Mouse (Mus musculus): ENCODE data around the gene Gm10803. TPM values are rescaled to one million over a fixed set of nuclear protein-coding genes. Genes with fewer than 3 reads are reported as not detected.

Gene Gm10803
- polyA plus RNA-seq, 1 experiment from 2014 or later, result not detected

- DNase-seq (ENCODE audit: low spot score) (no peak), ATAC-seq (no peak)
- no peak overlapping the region for H3K4me2 ChIP-seq (replicated peaks; ENCODE audit: low read depth, low read length)
- 71% methylated on average over 11 of the region's 11 CpGs for WGBS
- no peak for TF ChIP-seq CTCF (IDR thresholded peaks at IDR 0.05)
- TF ChIP-seq EP300 (IDR thresholded peaks at IDR 0.05), result no peak
- H3K27me3 ChIP-seq (replicated peaks; ENCODE audit: insufficient read depth, low read length), result no peaks in the 10 kb centered on the region
- no peaks in the 10 kb centered on the region for H3K4me1 ChIP-seq (ENCODE audit: insufficient read depth, low read depth, low read length)
- H3K36me3 ChIP-seq (ENCODE audit: insufficient read depth, low read length), result no peaks in the 10 kb centered on the region
- H3K27ac ChIP-seq (ENCODE audit: low read length), result no peak overlapping the region
- H3K4me3 ChIP-seq (ENCODE audit: low read depth, low read length), result no peak overlapping the region
- H3K9ac ChIP-seq (replicated peaks; ENCODE audit: low read depth), result no peak overlapping the region
- no peaks in the 10 kb centered on the region for H3K9me3 ChIP-seq (ENCODE audit: low read length)
Observed at GRCm38 (mm10) chr2:93597145-93597544, 36.8 kb downstream of the Gm10803 start.

- no peak for DNase-seq (ENCODE audit: low spot score)
- Histone ChIP-seq H3K27me3 (replicated peaks; ENCODE audit: insufficient read depth, low read length) (no peaks in the 10 kb centered on the region), H3K4me2 (replicated peaks; ENCODE audit: low read depth, low read length) (no peak overlapping the region), H3K27ac (ENCODE audit: low read length) (no peak overlapping the region), H3K9ac (replicated peaks; ENCODE audit: low read depth) (no peak overlapping the region), H3K36me3 (ENCODE audit: insufficient read depth, low read length) (no peaks in the 10 kb centered on the region), H3K9me3 (ENCODE audit: low read length) (no peaks in the 10 kb centered on the region), H3K4me3 (ENCODE audit: low read depth, low read length) (no peak overlapping the region), H3K4me1 (ENCODE audit: insufficient read depth, low read depth, low read length) (no peaks in the 10 kb centered on the region)
- no peak for TF ChIP-seq EP300 (IDR thresholded peaks at IDR 0.05)
- TF ChIP-seq CTCF (IDR thresholded peaks at IDR 0.05), result no peak
- 40% methylated on average over 9 of the region's 9 CpGs for WGBS
- ATAC-seq, result no peak
Observed at GRCm38 (mm10) chr2:93599731-93600130, 39.4 kb downstream of the Gm10803 start.

- Histone ChIP-seq H3K9ac (replicated peaks; ENCODE audit: low read depth) (no peak overlapping the region), H3K27me3 (replicated peaks; ENCODE audit: insufficient read depth, low read length) (no peaks in the 10 kb centered on the region), H3K4me3 (ENCODE audit: low read depth, low read length) (no peak overlapping the region), H3K4me1 (ENCODE audit: insufficient read depth, low read depth, low read length) (no peaks in the 10 kb centered on the region), H3K9me3 (ENCODE audit: low read length) (no peaks in the 10 kb centered on the region), H3K4me2 (replicated peaks; ENCODE audit: low read depth, low read length) (no peak overlapping the region), H3K36me3 (ENCODE audit: insufficient read depth, low read length) (no peaks in the 10 kb centered on the region), H3K27ac (ENCODE audit: low read length) (no peak overlapping the region)
- 86% methylated on average over 6 of the region's 6 CpGs for WGBS
- no peak for DNase-seq (ENCODE audit: low spot score)
- ATAC-seq, result no peak
- TF ChIP-seq CTCF (IDR thresholded peaks at IDR 0.05), result no peak
- no peak for TF ChIP-seq EP300 (IDR thresholded peaks at IDR 0.05)
Observed at GRCm38 (mm10) chr2:93604601-93605285, 44.4 kb downstream of the Gm10803 start.

- H3K4me1 ChIP-seq (ENCODE audit: insufficient read depth, low read depth, low read length), result no peaks in the 10 kb centered on the region
- ATAC-seq, result no peak
- no peak overlapping the region for H3K4me3 ChIP-seq (ENCODE audit: low read depth, low read length)
- H3K27me3 ChIP-seq (replicated peaks; ENCODE audit: insufficient read depth, low read length), result no peaks in the 10 kb centered on the region
- H3K9ac ChIP-seq (replicated peaks; ENCODE audit: low read depth), result no peak overlapping the region
- no peak overlapping the region for H3K27ac ChIP-seq (ENCODE audit: low read length)
- WGBS, result 54% methylated on average over 3 of the region's 3 CpGs
- no peak overlapping the region for H3K4me2 ChIP-seq (replicated peaks; ENCODE audit: low read depth, low read length)
- no peaks in the 10 kb centered on the region for H3K9me3 ChIP-seq (ENCODE audit: low read length)
- TF ChIP-seq EP300 (IDR thresholded peaks at IDR 0.05), result no peak
- TF ChIP-seq CTCF (IDR thresholded peaks at IDR 0.05), result no peak
- DNase-seq (ENCODE audit: low spot score), result no peak
- no peaks in the 10 kb centered on the region for H3K36me3 ChIP-seq (ENCODE audit: insufficient read depth, low read length)
Observed at GRCm38 (mm10) chr2:93608800-93609199, 48.4 kb downstream of the Gm10803 start.

- 70% methylated on average over 7 of the region's 7 CpGs for WGBS
- Histone ChIP-seq H3K27me3 (replicated peaks; ENCODE audit: insufficient read depth, low read length) (no peaks in the 10 kb centered on the region), H3K4me2 (replicated peaks; ENCODE audit: low read depth, low read length) (no peak overlapping the region), H3K4me3 (ENCODE audit: low read depth, low read length) (no peak overlapping the region), H3K9me3 (ENCODE audit: low read length) (no peaks in the 10 kb centered on the region), H3K27ac (ENCODE audit: low read length) (no peak overlapping the region), H3K36me3 (ENCODE audit: insufficient read depth, low read length) (no peaks in the 10 kb centered on the region), H3K4me1 (ENCODE audit: insufficient read depth, low read depth, low read length) (no peaks in the 10 kb centered on the region), H3K9ac (replicated peaks; ENCODE audit: low read depth) (no peak overlapping the region)
- DNase-seq (ENCODE audit: low spot score) (no peak), ATAC-seq (no peak)
- TF ChIP-seq CTCF (IDR thresholded peaks at IDR 0.05), result no peak
- TF ChIP-seq EP300 (IDR thresholded peaks at IDR 0.05), result no peak
Observed at GRCm38 (mm10) chr2:93613020-93613419, 52.7 kb downstream of the Gm10803 start.

Other genes with a start within 250 kb of the Gm10803 start
- 36.4 and 39.9 TPM in 2 replicates for gene Tspan18, start 226.1 kb upstream of the Gm10803 start, polyA plus RNA-seq (2015; fragmentation: Nextera tagmentation; extraction: Ambion mirVana)
- 94.1 and 106 TPM in 2 replicates for gene Cd82, start 97.4 kb upstream of the Gm10803 start, polyA plus RNA-seq (2015; fragmentation: Nextera tagmentation; extraction: Ambion mirVana)
- 0.04 TPM in 1 of 2 replicates, not detected in the other for gene Alx4, start 81.8 kb downstream of the Gm10803 start, polyA plus RNA-seq (2015; fragmentation: Nextera tagmentation; extraction: Ambion mirVana)

Measured in lung, postnatal 0 days (tissue).